Mouse (Mus musculus) myocyte (in vitro differentiated cells): ENCODE results near the gene Utp15.

Experiments used
- MYOG ChIP-seq, 3 experiments: IDR thresholded peaks; one replicate each; pipeline ENCODE4 v1.6.1; 2011; ENCODE audit warnings: control low read depth in 2 of 3, low read depth in 2 of 3, mild to moderate bottlenecking in 2 of 3; ENCODE audit not compliant: insufficient read length in 2 of 3, control insufficient read depth in 1 of 3, insufficient read depth in 1 of 3
- POLR2A ChIP-seq: IDR thresholded peaks from one replicate; pipeline ENCODE4 v1.6.1; 2011; ENCODE audit warnings: low read depth, mild to moderate bottlenecking, control low read depth, moderate library complexity; ENCODE audit not compliant: insufficient read length
- POLR2AphosphoS2 ChIP-seq: IDR thresholded peaks from one replicate; pipeline ENCODE4 v1.6.1; 2011; ENCODE audit warnings: low read depth, control low read depth; ENCODE audit not compliant: insufficient read length
- REST ChIP-seq: IDR thresholded peaks from one replicate; pipeline ENCODE4 v1.6.1; 2011; ENCODE audit warnings: mild to moderate bottlenecking, control low read depth, moderate library complexity; ENCODE audit not compliant: insufficient read depth, insufficient read length
- TCF3 ChIP-seq: IDR thresholded peaks from one replicate; pipeline ENCODE4 v1.6.1; 2011; ENCODE audit warnings: low read depth, control low read depth; ENCODE audit not compliant: insufficient read length

GRCm38 (mm10) chr13:98244571-98245350 lies 18.1 kb downstream of the Utp15 start:
- TF ChIP-seq POLR2A: no peak
- TF ChIP-seq REST: no peak
- no peak for TF ChIP-seq MYOG (IDR thresholded peaks at IDR 0.05; ENCODE audit: control insufficient read depth in 1 of 3, insufficient read depth in 1 of 3, insufficient read length in 2 of 3, low read depth in 2 of 3)
- no peak for TF ChIP-seq TCF3
- no peak for TF ChIP-seq POLR2AphosphoS2
